Mouse (Mus musculus): Measurements from ENCODE around the gene Pus1. TPM values are rescaled to one million over a fixed set of nuclear protein-coding genes. Genes with fewer than 3 reads are reported as not detected.

Pus1 gene
- polyA plus RNA-seq, 1 experiment from 2014 or later = 27.3 TPM

DNA sequence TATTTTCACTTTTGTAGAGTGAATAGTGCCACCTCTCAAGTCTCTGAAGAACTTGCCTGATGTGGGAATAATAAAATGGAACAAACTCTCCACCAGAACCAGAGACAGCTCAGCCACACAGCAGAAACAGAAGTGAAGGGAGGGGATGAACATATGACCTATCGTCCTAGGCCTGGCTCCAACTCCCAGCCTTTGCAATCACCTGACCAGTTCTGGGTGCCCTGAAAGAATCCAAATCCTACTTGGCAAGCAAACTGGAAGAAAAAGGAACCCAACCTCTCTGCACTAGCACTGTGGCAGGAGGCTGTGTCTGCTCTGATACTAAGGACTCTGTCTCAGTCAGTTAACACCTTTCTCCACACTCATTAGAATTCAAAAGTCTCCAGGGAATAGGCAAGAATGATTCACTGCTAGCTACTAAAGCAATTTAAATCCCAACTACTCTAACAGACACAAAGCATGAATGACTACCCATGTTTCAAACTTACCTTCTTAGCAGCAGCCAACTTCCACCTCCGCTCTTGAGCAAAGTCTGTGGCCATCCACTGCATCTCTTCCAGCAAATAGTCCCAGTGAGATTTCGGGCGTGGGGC is 47.1 kb downstream of the Pus1 start:
- no peaks in the 10 kb centered on the region for H3K9me3 ChIP-seq (replicated peaks)
- no peak overlapping the region for H3K4me3 ChIP-seq
- WGBS = 95% methylated on average over 4 of the region's 4 CpGs
- no peaks in the 10 kb centered on the region for H3K27me3 ChIP-seq
- no peak overlapping the region for H3K9ac ChIP-seq
- H3K36me3 ChIP-seq (ENCODE audit: poor library complexity, severe bottlenecking) = peaks cover 76% of the 10 kb centered on the region
- no peak overlapping the region for H3K27ac ChIP-seq
- no peaks in the 10 kb centered on the region for H3K4me1 ChIP-seq
- H3K4me2 ChIP-seq = no peak overlapping the region
- no peak for ATAC-seq

DNA sequence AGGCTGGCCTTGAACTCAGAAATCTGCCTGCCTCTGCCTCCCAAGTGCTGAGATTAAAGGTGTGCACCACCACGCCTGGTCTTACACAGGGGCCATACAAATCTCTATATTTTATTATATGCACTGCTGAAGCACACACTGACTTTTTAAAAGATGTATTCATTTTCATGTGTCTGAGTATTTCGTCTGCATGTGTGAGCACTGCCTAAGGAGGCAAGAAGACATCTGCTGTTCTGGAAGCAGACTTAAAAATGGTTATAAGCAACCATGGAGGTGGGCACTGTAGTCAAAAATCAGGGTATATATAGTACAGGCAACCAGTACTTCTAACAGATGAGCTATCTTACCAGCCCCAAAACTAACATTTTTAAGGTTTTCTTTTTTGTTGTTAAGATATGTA is 49.2 kb downstream of the Pus1 start:
- no peak for ATAC-seq
- 84% methylated on average over 2 of the region's 2 CpGs for WGBS
- H3K27me3 ChIP-seq = no peaks in the 10 kb centered on the region
- no peak overlapping the region for H3K4me3 ChIP-seq
- H3K36me3 ChIP-seq (ENCODE audit: poor library complexity, severe bottlenecking) = peaks cover 75% of the 10 kb centered on the region
- H3K9me3 ChIP-seq (replicated peaks) = no peaks in the 10 kb centered on the region
- H3K4me1 ChIP-seq = no peaks in the 10 kb centered on the region
- H3K9ac ChIP-seq = no peak overlapping the region
- H3K4me2 ChIP-seq = no peak overlapping the region
- no peak overlapping the region for H3K27ac ChIP-seq

DNA sequence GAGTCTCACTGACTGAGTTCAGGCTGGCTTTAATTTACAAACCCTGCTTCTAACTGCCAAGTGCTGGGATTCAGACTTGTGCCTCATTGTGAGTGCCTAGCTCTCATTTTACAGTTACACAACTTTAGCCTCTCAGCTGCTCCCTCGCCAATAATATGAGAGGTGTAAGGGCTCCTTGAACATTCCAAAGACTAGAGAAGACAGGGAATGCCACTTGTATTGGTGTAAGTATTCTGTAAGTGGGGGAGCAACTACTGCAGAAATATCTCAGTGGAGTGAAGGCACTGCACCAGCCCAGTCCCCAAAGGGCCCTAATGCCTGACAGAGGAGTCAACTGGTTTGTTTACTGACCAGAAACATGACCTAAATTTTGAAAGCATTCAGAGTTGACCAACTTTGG is 52.6 kb downstream of the Pus1 start:
- Histone ChIP-seq H3K9me3 (replicated peaks) (no peaks in the 10 kb centered on the region), H3K27me3 (no peaks in the 10 kb centered on the region), H3K4me3 (no peak overlapping the region), H3K36me3 (ENCODE audit: poor library complexity, severe bottlenecking) (peaks cover 82% of the 10 kb centered on the region), H3K4me1 (no peaks in the 10 kb centered on the region), H3K27ac (no peak overlapping the region), H3K9ac (no peak overlapping the region), H3K4me2 (no peak overlapping the region)
- WGBS = 95% methylated on average over 1 of the region's 1 CpGs
- ATAC-seq = no peak

Other genes with a start within 250 kb of the Pus1 start
- gene Galnt9, start 236.3 kb downstream of the Pus1 start, polyA plus RNA-seq (2015; fragmentation: Nextera tagmentation; extraction: Ambion mirVana) = 4.8 and 5.6 TPM in 2 replicates
- 47.2 and 57.8 TPM in 2 replicates for gene Noc4l, start 127.2 kb downstream of the Pus1 start, polyA plus RNA-seq (2015; fragmentation: Nextera tagmentation; extraction: Ambion mirVana)
- gene Ddx51, start 127.2 kb downstream of the Pus1 start, polyA plus RNA-seq (2015; fragmentation: Nextera tagmentation; extraction: Ambion mirVana) = 17.9 and 21.2 TPM in 2 replicates
- 50.1 and 62.3 TPM in 2 replicates for gene Ep400, start 9.9 kb downstream of the Pus1 start, polyA plus RNA-seq (2015; fragmentation: Nextera tagmentation; extraction: Ambion mirVana)
- 32.4 and 38.2 TPM in 2 replicates for gene Ulk1, start 29.4 kb upstream of the Pus1 start, polyA plus RNA-seq (2015; fragmentation: Nextera tagmentation; extraction: Ambion mirVana)
- 15.6 and 16.9 TPM in 2 replicates for gene Hscb, start 59.1 kb upstream of the Pus1 start, polyA plus RNA-seq (2015; fragmentation: Nextera tagmentation; extraction: Ambion mirVana)
- gene Chek2, start 59.3 kb upstream of the Pus1 start, polyA plus RNA-seq (2015; fragmentation: Nextera tagmentation; extraction: Ambion mirVana) = 25.9 and 28.9 TPM in 2 replicates
- 22.8 and 23.2 TPM in 2 replicates for gene Ttc28, start 99.1 kb upstream of the Pus1 start, polyA plus RNA-seq (2015; fragmentation: Nextera tagmentation; extraction: Ambion mirVana)

All from forebrain, embryonic 13.5 days (tissue).